28 mouse cellular contexts compared by ENCODE assay signal in the genomic region with DNA sequence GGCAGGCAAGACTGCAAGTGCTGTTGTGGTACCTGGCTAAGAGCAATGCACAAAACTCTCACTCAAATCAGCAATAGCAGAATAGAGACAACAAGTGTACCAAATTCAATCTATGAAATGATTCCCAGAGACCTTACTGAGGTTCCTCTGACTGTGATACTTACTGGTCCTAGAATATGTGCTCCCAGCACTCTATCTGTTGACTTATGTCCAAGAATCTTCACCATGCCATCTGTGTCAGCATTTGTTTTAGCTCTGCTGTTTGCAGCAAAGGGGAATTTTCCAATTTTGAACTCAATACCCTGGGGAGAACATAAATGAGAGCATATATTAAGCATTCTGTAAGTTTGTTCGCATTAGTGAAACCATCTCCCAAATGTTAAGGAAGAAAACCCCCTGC. TPM values are rescaled to one million over a fixed set of nuclear protein-coding genes. Genes with fewer than 3 reads are reported as not detected.
DNase-seq lines count a peak whose midpoint lies in the region; TF ChIP-seq lines count a peak whose summit lies in the region.
"Had no signal": no experiment of that assay in that cellular context is flagged by ENCODE, and none has a peak within 500 bp of the region (broad histone marks: within the 10 kb centered on the region; RNA-seq: fewer than 3 reads in every experiment).

No protein-coding gene starts in this region.

- H3K4me3 ChIP-seq in lung, adult 2 months (replicated peaks; ENCODE audit: extremely low read depth, low read depth, low read length): no peak overlapping the region
- H3K4me3 ChIP-seq: embryonic facial prominence, embryonic 10.5 days; embryonic facial prominence, embryonic 13.5 days; erythroblast, embryonic 14.5 days; forebrain, embryonic 12.5 days; forebrain, embryonic 15.5 days; heart, adult 2 months; heart, embryonic 10.5 days; heart, embryonic 13.5 days; hindbrain, embryonic 12.5 days; hindbrain, embryonic 15.5 days had no signal

- TF ChIP-seq POLR2A in lung, adult 2 months (IDR thresholded peaks at IDR 0.05; ENCODE audit: borderline replicate concordance, extremely low read depth, low read depth, low read length): no peak

- no peak for TF ChIP-seq CTCF in lung, adult 2 months (IDR thresholded peaks at IDR 0.05; ENCODE audit: insufficient read depth, low read length)

- H3K4me1 ChIP-seq in lung, adult 2 months (ENCODE audit: control insufficient read depth, insufficient read depth, low read length): no peaks in the 10 kb centered on the region
- H3K4me1 ChIP-seq: embryonic facial prominence, embryonic 10.5 days; embryonic facial prominence, embryonic 13.5 days; forebrain, embryonic 12.5 days; forebrain, embryonic 15.5 days; heart, embryonic 10.5 days; heart, embryonic 13.5 days; hindbrain, embryonic 12.5 days; hindbrain, embryonic 15.5 days had no signal

- intact Hi-C loops in heart, postnatal 36 days (cut with DNase I): no loop called here

- DNase-seq in cerebellum, adult 18-20 months: peak; percentile 47 to 61
- no peak for DNase-seq in cerebellum, postnatal 4 days (ENCODE audit: low spot score in 2 of 2)
- peak; percentile 80 for DNase-seq in brain, adult 2 months (ENCODE audit: low read depth, low spot score)
- peak; percentile 34 for DNase-seq in cerebellum, adult 8-10 months
- no peak for DNase-seq in heart, postnatal 36 days
- DNase-seq in lung, adult 2 months: no peak
- DNase-seq: adrenal gland, adult 2 months; adrenal gland, postnatal 14 days; embryo, embryonic 11 days; gastrocnemius, postnatal 10 days; gastrocnemius, postnatal 36 days; heart, adult 2 months; heart, postnatal 14 days had no signal

- WGBS in lung, adult 2 months: 85% methylated on average over 1 of the region's 1 CpGs

RNA-seq across cellular contexts. Expression of a gene that starts 18.0 kb away (rescaled TPM):
- 100 to 1,000 TPM; 417 to 433 TPM for total RNA-seq in heart, postnatal 36 days (2021)
- polyA plus RNA-seq in lung, adult 2 months (2012; rRNA removed): 8.2 and 15.9 TPM in 2 replicates

RNA-seq across cellular contexts. Expression of a gene that starts 57.4 kb away (rescaled TPM):
- total RNA-seq in heart, postnatal 36 days (2021): 1 to 10 TPM; 1.4 to 2.8 TPM
- polyA plus RNA-seq in lung, adult 2 months (2012; rRNA removed): 0.13 and 1.1 TPM in 2 replicates
- total RNA-seq: gastrocnemius, adult 18-20 months; gastrocnemius, postnatal 10 days; gastrocnemius, postnatal 36 days; granulocyte monocyte progenitor cell, adult 5-6 weeks; hematopoietic stem cell, adult 5-6 weeks; MEL had no signal
- polyA plus RNA-seq: adrenal gland, adult 2 months; C2C12; CD4-positive, CD25-positive, alpha-beta regulatory T cell, adult 4 months; embryonic facial prominence, embryonic 10.5 days; embryonic facial prominence, embryonic 13.5 days; erythroblast, embryonic 14.5 days; heart, embryonic 13.5 days; hindbrain, embryonic 12.5 days; hindbrain, embryonic 15.5 days had no signal

Comparison
In these comparisons a context has a peak if more than half of its experiments do, and no peak if none do; other contexts are left out.
1. DNase-seq: peak in cerebellum, adult 18-20 months (2 of 2), brain, adult 2 months (single experiment) and cerebellum, adult 8-10 months (single experiment); none in cerebellum, postnatal 4 days (0 of 2), heart, postnatal 36 days (0 of 2) and lung, adult 2 months (single experiment).